Mouse (Mus musculus): Measurements from ENCODE around the gene Stk10.
"Not testable (repeated sequence)": the region's sequence is repeated elsewhere in the genome, so short reads cannot be mapped to it uniquely, and the experiment has no call there.

Stk10 gene

GRCm38 (mm10) chr11:32532765-32533481 is at the start of gene Stk10:
Stk10 (plus strand) TSS chr11:32533305.
- peak; percentile 56 for DNase-seq (ENCODE audit: low read depth, low spot score)

GRCm38 (mm10) chr11:32485290-32485689 is 47.8 kb upstream of the Stk10 start:
- DNase-seq (ENCODE audit: low read depth, low spot score), result no peak

GRCm38 (mm10) chr11:32486621-32487020 is 46.5 kb upstream of the Stk10 start:
- no peak for DNase-seq (ENCODE audit: low read depth, low spot score)

- DNase-seq (ENCODE audit: low read depth, low spot score), result no peak
These were observed 45.6 kb upstream of the Stk10 start for GRCm38 (mm10) chr11:32487501-32487900.

- no peak for DNase-seq (ENCODE audit: low read depth, low spot score)
These were observed 44.8 kb upstream of the Stk10 start for GRCm38 (mm10) chr11:32488344-32488743.

- no peak for DNase-seq (ENCODE audit: low read depth, low spot score)
These were observed 44.1 kb upstream of the Stk10 start for GRCm38 (mm10) chr11:32488808-32489670.

GRCm38 (mm10) chr11:32491079-32491478 is 42.0 kb upstream of the Stk10 start:
- DNase-seq (ENCODE audit: low read depth, low spot score), result no peak

GRCm38 (mm10) chr11:32493312-32493711 is 39.8 kb upstream of the Stk10 start:
- no peak for DNase-seq (ENCODE audit: low read depth, low spot score)

GRCm38 (mm10) chr11:32495283-32495682 is 37.8 kb upstream of the Stk10 start:
- no peak for DNase-seq (ENCODE audit: low read depth, low spot score)

GRCm38 (mm10) chr11:32498757-32499535 is 34.2 kb upstream of the Stk10 start:
- DNase-seq (ENCODE audit: low read depth, low spot score), result no peak

- no peak for DNase-seq (ENCODE audit: low read depth, low spot score)
These were observed 33.2 kb upstream of the Stk10 start for GRCm38 (mm10) chr11:32499931-32500330.

- DNase-seq (ENCODE audit: low read depth, low spot score), result no peak
These were observed 29.4 kb upstream of the Stk10 start for GRCm38 (mm10) chr11:32503711-32504110.

GRCm38 (mm10) chr11:32505091-32505739 is 27.9 kb upstream of the Stk10 start:
- no peak for DNase-seq (ENCODE audit: low read depth, low spot score)

- no peak for DNase-seq (ENCODE audit: low read depth, low spot score)
These were observed 22.2 kb upstream of the Stk10 start for GRCm38 (mm10) chr11:32510930-32511329.

GRCm38 (mm10) chr11:32514853-32515252 is 18.3 kb upstream of the Stk10 start:
- DNase-seq (ENCODE audit: low read depth, low spot score), result not testable (repeated sequence)

- no peak for DNase-seq (ENCODE audit: low read depth, low spot score)
These were observed 17.0 kb upstream of the Stk10 start for GRCm38 (mm10) chr11:32516091-32516490.

- no peak for DNase-seq (ENCODE audit: low read depth, low spot score)
These were observed 16.0 kb upstream of the Stk10 start for GRCm38 (mm10) chr11:32516916-32517712.

- DNase-seq (ENCODE audit: low read depth, low spot score), result no peak
These were observed 14.3 kb upstream of the Stk10 start for GRCm38 (mm10) chr11:32518770-32519169.

GRCm38 (mm10) chr11:32519354-32519753 is 13.8 kb upstream of the Stk10 start:
- DNase-seq (ENCODE audit: low read depth, low spot score), result no peak

GRCm38 (mm10) chr11:32521246-32521645 is 11.9 kb upstream of the Stk10 start:
- no peak for DNase-seq (ENCODE audit: low read depth, low spot score)
